Mouse (Mus musculus) bone marrow macrophage, adult 2 months (primary cell): ENCODE results near the gene Lrrc4.

Source experiments
- CTCF ChIP-seq: IDR thresholded peaks from 2 replicates; pipeline ENCODE4 v1.5.1; 2012; ENCODE audit warnings: low read depth, mild to moderate bottlenecking, low read length, moderate library complexity
- POLR2A ChIP-seq: IDR thresholded peaks from 2 replicates; pipeline ENCODE4 v1.6.1; 2012; ENCODE audit warnings: mild to moderate bottlenecking, low read depth, low read length, borderline replicate concordance

DNA sequence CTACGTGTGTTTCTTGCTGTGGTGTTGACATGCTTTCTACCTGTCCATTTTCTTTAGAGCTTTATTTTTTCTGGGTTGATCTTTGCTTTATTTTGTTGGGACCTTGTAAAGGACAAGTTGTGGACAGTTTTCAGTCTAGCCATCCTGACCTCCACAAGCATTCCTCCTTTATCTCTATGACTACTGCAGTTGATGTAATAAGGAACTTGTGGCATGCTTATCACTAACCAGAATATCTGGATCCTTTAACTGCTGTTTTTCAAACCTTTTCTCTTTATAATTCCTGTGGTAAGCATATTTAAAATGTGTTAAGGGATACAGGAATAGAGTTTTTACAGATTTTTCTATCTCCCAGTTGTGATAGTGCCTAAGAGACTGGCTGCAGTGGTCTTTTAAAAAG lies 152.7 kb downstream of the Lrrc4 start:
- TF ChIP-seq POLR2A (no peak), CTCF (no peak)
